Mouse (Mus musculus) CH12.LX (cell line): Measurements from ENCODE around the gene 2700097O09Rik.

Source experiments
- MAX ChIP-seq: IDR thresholded peaks from 2 replicates; pipeline ENCODE4 v1.6.1; 2011; ENCODE audit warnings: low read length, improper control_type of control experiment
- MXI1 ChIP-seq: IDR thresholded peaks from 2 replicates; pipeline ENCODE4 v1.6.1; 2011; ENCODE audit warnings: mild to moderate bottlenecking, low read depth, low read length, improper control_type of control experiment

GRCm38 (mm10) chr12:55015428-55015827 lies 64.5 kb downstream of the 2700097O09Rik start:
- TF ChIP-seq MXI1 (no peak), MAX (no peak)
